Mouse (Mus musculus) stomach, postnatal 0 days (tissue): ENCODE results near the gene Etnppl.

Source experiments
- CTCF ChIP-seq: IDR thresholded peaks from 2 replicates; pipeline ENCODE4 v1.5.1; 2016; ENCODE audit warnings: antibody characterized with exemption, low read depth, mild to moderate bottlenecking, moderate library complexity
- EP300 ChIP-seq: optimal IDR thresholded peaks from 2 replicates; pipeline ENCODE3; 2016; ENCODE audit warnings: antibody characterized with exemption

DNA sequence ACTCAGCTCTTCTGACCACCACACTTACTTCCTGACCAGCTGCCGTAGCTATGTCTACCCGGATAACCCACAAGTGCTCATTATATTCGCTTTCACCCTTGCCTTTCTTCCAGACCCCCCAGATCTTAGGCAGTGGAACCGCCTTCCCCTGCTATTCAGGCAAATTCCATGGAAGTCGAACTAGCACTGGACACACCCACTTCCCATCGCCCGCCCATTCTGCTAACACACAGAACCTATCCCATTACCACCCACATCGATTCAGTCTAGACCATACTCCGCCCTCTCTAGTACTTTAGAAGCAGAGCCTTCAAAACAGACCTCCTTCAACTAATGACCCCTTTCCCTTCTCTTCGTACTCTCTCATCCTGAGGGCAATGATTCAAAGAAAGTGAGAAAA lies 15.8 kb upstream of the Etnppl start:
- TF ChIP-seq CTCF (no peak), EP300 (no peak)
